Mouse (Mus musculus) spleen, adult 2 months (tissue): ENCODE data around the gene Ccdc13. TPM values are rescaled to one million over a fixed set of nuclear protein-coding genes. Genes with fewer than 3 reads are reported as not detected.

ENCODE experiments used
- DNase-seq, 2 experiments: peaks; one replicate each; pipeline versions ENCODE4 v3.0.0 to v3.0.0-alpha.2; 2012 to 2021; ENCODE audit warnings: low spot score in 2 of 2, low read depth in 1 of 2
- H3K27ac ChIP-seq: fragments of 200-500 bp; 2 replicates; pipeline ENCODE4 v1.5.1; 2012; ENCODE audit warnings: low read length, inconsistent platforms; ENCODE audit not compliant: insufficient read depth
- H3K27me3 ChIP-seq: fragments of 200-500 bp; 2 replicates; pipeline ENCODE4 v1.6.1; 2012; ENCODE audit warnings: mild to moderate bottlenecking, moderate library complexity, low read length, inconsistent platforms; ENCODE audit not compliant: control insufficient read depth, insufficient read depth
- H3K36me3 ChIP-seq: fragments of 200-500 bp; 2 replicates; pipeline ENCODE4 v1.6.1; 2012; ENCODE audit warnings: mild to moderate bottlenecking, low read length, inconsistent platforms; ENCODE audit not compliant: control insufficient read depth, insufficient read depth
- H3K4me1 ChIP-seq: fragments of 200-500 bp; 2 replicates; pipeline ENCODE4 v1.6.1; 2011; ENCODE audit warnings: inconsistent platforms; ENCODE audit not compliant: control insufficient read depth, insufficient read depth, insufficient read length
- H3K4me3 ChIP-seq: fragments of 200-500 bp; 2 replicates; pipeline ENCODE4 v1.5.1; 2011; ENCODE audit warnings: mild to moderate bottlenecking, inconsistent platforms; ENCODE audit not compliant: insufficient read depth, insufficient read length; ENCODE audit errors: extremely low read depth
- CTCF ChIP-seq: fragments of 200-500 bp; IDR thresholded peaks from 2 replicates; pipeline ENCODE4 v1.5.1; 2011; ENCODE audit warnings: mild to moderate bottlenecking, inconsistent platforms; ENCODE audit not compliant: insufficient read depth, insufficient read length, insufficient replicate concordance; ENCODE audit errors: extremely low read depth
- POLR2A ChIP-seq: fragments of 200-500 bp; IDR thresholded peaks from 2 replicates; pipeline ENCODE4 v1.6.1; 2011; ENCODE audit warnings: low read depth, low read length, inconsistent platforms
- WGBS: fragments of 180-500 bp; shearing (Covaris S2); methylation state at CpG from one replicate; pipeline ENCODE4 v1.1.7; 2018; 5-methylcytosine and 5-hydroxymethylcytosine counted together
- polyA plus RNA-seq: library from polyadenylated mRNA; depleted of rRNA; stranded (reverse); fragments of >200 nt; gene quantifications from 2 replicates; pipeline ENCODE4 v1.2.3, GENCODE M21; 2012

Gene Ccdc13
- polyA plus RNA-seq, 1 experiment: not detected

DNA sequence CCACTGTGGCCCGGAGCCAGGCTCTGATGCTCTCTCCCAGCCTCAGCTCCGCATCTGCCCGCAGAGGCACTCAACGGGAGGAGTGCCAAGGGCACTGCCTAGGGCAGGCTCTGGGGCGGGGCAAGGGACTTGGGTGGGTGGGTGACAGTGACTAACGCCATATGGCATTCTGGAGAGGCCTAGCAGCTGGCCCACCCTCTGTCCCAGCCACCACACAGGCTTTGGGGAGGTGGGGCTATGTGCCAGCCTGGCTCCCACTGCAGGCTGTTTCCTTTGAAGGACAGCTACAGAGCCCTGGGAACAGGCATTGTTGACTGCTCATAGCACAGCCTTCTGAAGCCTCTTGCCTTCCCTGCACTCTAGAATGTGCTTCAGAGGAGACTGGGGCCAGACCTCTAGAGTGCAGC is 16.7 kb downstream of the Ccdc13 start:
- no peak for DNase-seq
- Histone ChIP-seq H3K36me3 (no peaks in the 10 kb centered on the region), H3K4me3 (no peak overlapping the region), H3K4me1 (no peaks in the 10 kb centered on the region), H3K27me3 (no peaks in the 10 kb centered on the region), H3K27ac (no peak overlapping the region)
- TF ChIP-seq POLR2A (no peak), CTCF (no peak)
- 78% methylated on average over 6 of the region's 6 CpGs for WGBS

- WGBS: 77% methylated on average over 5 of the region's 5 CpGs
- H3K27me3 ChIP-seq: no peaks in the 10 kb centered on the region
- H3K27ac ChIP-seq: no peak overlapping the region
- no peaks in the 10 kb centered on the region for H3K36me3 ChIP-seq
- no peaks in the 10 kb centered on the region for H3K4me1 ChIP-seq
- no peak for DNase-seq
- no peak overlapping the region for H3K4me3 ChIP-seq
- TF ChIP-seq CTCF: no peak
- no peak for TF ChIP-seq POLR2A
Observed at GRCm38 (mm10) chr9:121820765-121821164, 18.5 kb downstream of the Ccdc13 start.

- H3K4me1 ChIP-seq: no peaks in the 10 kb centered on the region
- H3K4me3 ChIP-seq: no peak overlapping the region
- H3K27ac ChIP-seq: no peak overlapping the region
- 81% methylated on average over 7 of the region's 7 CpGs for WGBS
- no peak for DNase-seq
- TF ChIP-seq CTCF (no peak), POLR2A (no peak)
- H3K36me3 ChIP-seq: no peaks in the 10 kb centered on the region
- no peaks in the 10 kb centered on the region for H3K27me3 ChIP-seq
Observed at GRCm38 (mm10) chr9:121819771-121820471, 19.3 kb downstream of the Ccdc13 start.

GRCm38 (mm10) chr9:121819073-121819770 is 20.0 kb downstream of the Ccdc13 start:
- DNase-seq: no peak
- Histone ChIP-seq H3K27ac (no peak overlapping the region), H3K4me1 (no peaks in the 10 kb centered on the region), H3K36me3 (no peaks in the 10 kb centered on the region), H3K27me3 (no peaks in the 10 kb centered on the region), H3K4me3 (no peak overlapping the region)
- WGBS: 79% methylated on average over 9 of the region's 9 CpGs
- no peak for TF ChIP-seq POLR2A
- no peak for TF ChIP-seq CTCF

- no peaks in the 10 kb centered on the region for H3K36me3 ChIP-seq
- H3K4me1 ChIP-seq: no peaks in the 10 kb centered on the region
- no peak for TF ChIP-seq CTCF
- TF ChIP-seq POLR2A: no peak
- H3K4me3 ChIP-seq: no peak overlapping the region
- 53% methylated on average over 6 of the region's 6 CpGs for WGBS
- H3K27ac ChIP-seq: no peak overlapping the region
- no peaks in the 10 kb centered on the region for H3K27me3 ChIP-seq
- DNase-seq: no peak
Observed at GRCm38 (mm10) chr9:121815183-121815582, 24.1 kb downstream of the Ccdc13 start.

GRCm38 (mm10) chr9:121810081-121810821 is 29.0 kb downstream of the Ccdc13 start:
- Histone ChIP-seq H3K36me3 (no peaks in the 10 kb centered on the region), H3K4me1 (no peaks in the 10 kb centered on the region), H3K4me3 (no peak overlapping the region), H3K27ac (no peak overlapping the region), H3K27me3 (no peaks in the 10 kb centered on the region)
- TF ChIP-seq CTCF: no peak
- TF ChIP-seq POLR2A: no peak
- 76% methylated on average over 15 of the region's 15 CpGs for WGBS
- DNase-seq: no peak
